Mouse (Mus musculus) ovary, postnatal 10 days (tissue): ENCODE data around the gene Limch1.

Experiments
- DNase-seq: peaks from one replicate; pipeline ENCODE4 v3.0.0; 2022; ENCODE audit warnings: low spot score

Gene Limch1

GRCm38 (mm10) chr5:66745390-66745995 is at the start of gene Limch1:
Gene Limch1, plus strand, starts transcription at chr5:66745827.
- DNase-seq: peak; percentile 45

- DNase-seq: no peak
These were observed 48.5 kb upstream of the Limch1 start for GRCm38 (mm10) chr5:66697119-66697518.

GRCm38 (mm10) chr5:66699911-66700310 is 45.7 kb upstream of the Limch1 start:
- DNase-seq: no peak

DNA sequence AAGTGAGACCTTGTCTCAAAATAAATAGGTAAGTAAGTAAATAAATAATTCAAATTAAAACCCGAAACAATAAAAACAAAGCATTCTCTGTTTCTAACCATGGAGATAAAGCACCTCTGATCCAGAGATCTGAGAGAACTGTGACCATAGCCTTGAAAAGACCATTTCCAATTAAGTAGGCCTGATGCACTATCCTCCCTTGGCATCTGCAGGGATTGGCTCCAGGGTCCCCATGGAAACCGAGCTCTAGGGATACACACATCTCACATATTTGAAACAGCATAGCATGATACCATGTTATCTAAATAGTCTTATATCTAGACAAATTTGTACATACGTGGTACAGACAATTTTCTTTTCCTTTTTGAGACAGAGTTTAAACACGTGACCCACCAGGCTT is 43.7 kb upstream of the Limch1 start:
- DNase-seq: no peak

- no peak for DNase-seq
These were observed 42.2 kb upstream of the Limch1 start for GRCm38 (mm10) chr5:66703317-66704004.

GRCm38 (mm10) chr5:66707859-66708258 is 37.8 kb upstream of the Limch1 start:
- no peak for DNase-seq

DNA sequence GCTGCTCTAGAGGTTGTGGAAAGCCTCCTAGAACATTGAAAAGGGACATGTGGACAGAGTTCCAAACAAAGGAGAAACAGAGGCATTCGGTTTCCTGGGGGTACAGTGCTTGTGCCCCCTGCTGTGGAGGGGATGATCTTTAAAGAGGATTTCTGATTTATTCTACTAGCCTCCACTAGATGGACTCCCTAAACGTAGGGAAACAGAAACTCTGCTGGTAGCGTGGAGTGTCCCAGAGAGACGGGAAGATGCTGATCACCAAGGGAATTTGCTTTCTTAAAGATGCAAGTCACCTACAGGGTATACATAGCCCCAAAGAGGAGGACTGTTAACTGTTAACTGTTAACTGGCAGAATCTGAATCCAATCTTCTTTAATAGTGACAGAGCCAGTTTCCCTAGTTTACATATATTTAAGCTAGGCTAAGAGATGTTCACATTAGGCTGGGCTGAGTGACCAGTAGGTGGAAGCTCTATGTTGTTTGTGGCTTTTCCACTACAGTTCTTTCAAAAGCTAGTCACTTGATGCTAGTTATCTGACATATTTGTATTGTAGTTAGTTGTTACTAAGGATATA is 35.1 kb upstream of the Limch1 start:
- no peak for DNase-seq

GRCm38 (mm10) chr5:66712801-66713200 is 32.8 kb upstream of the Limch1 start:
- no peak for DNase-seq

GRCm38 (mm10) chr5:66715498-66715931 is 30.1 kb upstream of the Limch1 start:
- no peak for DNase-seq

DNA sequence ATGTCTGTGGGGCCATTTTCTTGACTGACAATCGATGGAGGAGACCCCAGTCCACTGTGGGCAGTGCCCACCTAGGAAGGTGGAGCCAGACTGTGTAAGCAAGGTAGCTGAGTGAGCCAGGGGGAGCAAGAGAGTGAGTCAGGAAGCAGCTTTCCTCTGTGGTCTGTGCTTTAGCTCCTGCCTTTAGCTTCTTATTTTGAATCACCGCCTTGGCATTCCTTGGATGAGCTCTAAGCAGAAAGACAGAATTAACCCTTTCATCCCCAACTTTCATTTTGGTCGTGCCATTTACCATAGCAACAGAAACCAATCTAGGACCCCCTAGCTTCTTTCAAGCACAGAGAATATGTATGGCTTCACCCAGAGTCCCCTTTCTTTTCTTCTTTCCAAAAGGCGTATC is 27.7 kb upstream of the Limch1 start:
- no peak for DNase-seq

DNA sequence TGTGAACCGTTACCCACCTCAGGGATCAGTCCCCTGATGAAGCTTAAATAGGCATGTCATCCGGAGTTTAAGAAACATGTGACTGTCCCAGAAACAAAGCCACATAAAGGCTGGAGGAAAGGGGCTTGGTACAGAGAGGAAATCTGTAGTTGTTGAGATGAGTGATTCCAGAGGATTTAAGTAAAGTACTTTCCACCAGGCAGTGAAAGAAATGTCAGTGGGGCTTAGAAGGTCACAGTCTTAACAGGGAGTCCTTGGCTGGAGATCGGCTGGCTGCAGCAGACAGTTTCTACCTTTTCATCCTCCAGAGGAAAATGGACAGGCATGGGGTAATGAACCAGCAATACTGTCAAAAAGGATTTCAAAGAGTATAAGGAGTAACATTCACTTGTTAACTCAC is 27.2 kb upstream of the Limch1 start:
- DNase-seq: no peak

- DNase-seq: no peak
These were observed 26.7 kb upstream of the Limch1 start for GRCm38 (mm10) chr5:66718880-66719279.

GRCm38 (mm10) chr5:66720921-66721320 is 24.7 kb upstream of the Limch1 start:
- no peak for DNase-seq

DNA sequence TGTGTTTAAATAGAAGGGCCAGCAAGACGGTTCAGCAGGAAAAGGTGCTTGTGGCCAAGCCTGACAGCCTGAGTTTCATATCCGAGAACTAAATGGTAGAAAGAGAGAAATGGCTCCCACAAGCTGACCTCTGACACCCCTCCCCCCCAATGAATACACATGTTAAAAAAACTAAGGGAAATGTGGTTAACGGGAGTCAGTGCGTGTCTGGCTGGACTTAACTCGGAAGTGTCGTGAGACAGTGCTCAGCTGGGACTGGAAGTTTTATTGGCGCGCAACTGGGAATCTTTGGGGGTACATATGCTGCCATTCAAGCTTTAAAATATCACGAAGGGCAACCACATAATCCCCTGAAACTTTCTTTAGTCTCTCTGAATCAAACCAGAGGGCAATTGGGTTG is 23.0 kb upstream of the Limch1 start:
- no peak for DNase-seq

- no peak for DNase-seq
These were observed 22.6 kb upstream of the Limch1 start for GRCm38 (mm10) chr5:66723037-66723436.

DNA sequence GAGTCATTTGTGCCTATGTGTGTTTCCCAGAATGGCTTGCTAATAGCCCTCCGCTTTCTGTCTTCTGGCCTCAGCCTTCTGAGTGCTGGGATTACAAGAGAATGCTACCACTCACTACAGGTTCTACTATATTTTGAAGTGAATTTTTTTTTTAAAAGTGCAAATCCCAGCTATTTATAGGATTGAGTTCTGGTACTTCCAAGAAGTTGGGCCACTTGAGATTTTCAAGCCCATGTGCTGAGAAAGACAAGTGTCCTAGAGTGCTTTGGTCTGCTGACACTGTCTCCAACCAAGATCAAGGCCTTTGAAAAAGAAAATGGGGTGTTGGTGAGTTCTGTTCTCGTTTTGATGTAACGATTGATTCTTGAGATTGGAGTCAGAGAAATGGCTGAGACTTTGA is 22.0 kb upstream of the Limch1 start:
- DNase-seq: no peak

GRCm38 (mm10) chr5:66729306-66729705 is 16.3 kb upstream of the Limch1 start:
- DNase-seq: no peak

GRCm38 (mm10) chr5:66730621-66731301 is 14.9 kb upstream of the Limch1 start:
- no peak for DNase-seq

GRCm38 (mm10) chr5:66731302-66731697 is 14.3 kb upstream of the Limch1 start:
- DNase-seq: no peak

- DNase-seq: no peak
These were observed 12.1 kb upstream of the Limch1 start for GRCm38 (mm10) chr5:66733556-66733955.

GRCm38 (mm10) chr5:66739376-66739775 is 6.3 kb upstream of the Limch1 start:
- no peak for DNase-seq

- peak; percentile 15 for DNase-seq
These were observed 512 bp downstream of the Limch1 start for GRCm38 (mm10) chr5:66745996-66746681.
